Mouse (Mus musculus): ENCODE data around the gene Hyal1. TPM values are rescaled to one million over a fixed set of nuclear protein-coding genes. Genes with fewer than 3 reads are reported as not detected.
A peak's percentile ranks its signal among the peaks of the same experiment; 100 is the strongest.

Gene Hyal1
- polyA plus RNA-seq, 1 experiment from 2014 or later, result 5.9 TPM

GRCm38 (mm10) chr9:107618778-107619545 is 42.2 kb downstream of the Hyal1 start:
- peak overlapping the region; percentile 87 for H3K27ac ChIP-seq
- H3K4me3 ChIP-seq (replicated peaks), result no peak overlapping the region
- no peaks in the 10 kb centered on the region for H3K9me3 ChIP-seq
- H3K36me3 ChIP-seq, result peaks cover 31% of the 10 kb centered on the region
- WGBS, result 21% methylated on average over 13 of the region's 13 CpGs
- peak; percentile 84 for ATAC-seq
- H3K4me2 ChIP-seq (replicated peaks), result 0 out of 2 replicates have a peak overlapping the region, but pooled peaks have one; percentile 1
- H3K27me3 ChIP-seq (replicated peaks), result no peaks in the 10 kb centered on the region
- peak overlapping the region; percentile 10; the same call in 1 of the 2 replicates for H3K9ac ChIP-seq
- H3K4me1 ChIP-seq (replicated peaks), result peaks cover 29% of the 10 kb centered on the region

GRCm38 (mm10) chr9:107619546-107619879 is 42.8 kb downstream of the Hyal1 start:
- Histone ChIP-seq H3K4me1 (replicated peaks) (peaks cover 31% of the 10 kb centered on the region), H3K9ac (no peak overlapping the region), H3K4me2 (replicated peaks) (no peak overlapping the region; the same call in 1 of the 2 replicates), H3K36me3 (peaks cover 32% of the 10 kb centered on the region), H3K27ac (peak overlapping the region; percentile 87), H3K27me3 (replicated peaks) (no peaks in the 10 kb centered on the region), H3K9me3 (no peaks in the 10 kb centered on the region), H3K4me3 (replicated peaks) (no peak overlapping the region)
- 54% methylated on average over 13 of the region's 13 CpGs for WGBS
- ATAC-seq, result peak; percentile 27

- H3K36me3 ChIP-seq, result peaks cover 23% of the 10 kb centered on the region
- no peak for ATAC-seq
- no peaks in the 10 kb centered on the region for H3K9me3 ChIP-seq
- H3K9ac ChIP-seq, result no peak overlapping the region
- no peak overlapping the region for H3K4me2 ChIP-seq (replicated peaks)
- peaks cover 42% of the 10 kb centered on the region for H3K4me1 ChIP-seq (replicated peaks)
- no peaks in the 10 kb centered on the region for H3K27me3 ChIP-seq (replicated peaks)
- H3K27ac ChIP-seq, result no peak overlapping the region
- no peak overlapping the region for H3K4me3 ChIP-seq (replicated peaks)
These were observed 44.2 kb downstream of the Hyal1 start for GRCm38 (mm10) chr9:107620954-107621353.

GRCm38 (mm10) chr9:107624539-107624938 is 47.8 kb downstream of the Hyal1 start:
- Histone ChIP-seq H3K9ac (no peak overlapping the region), H3K4me1 (replicated peaks) (peaks cover 64% of the 10 kb centered on the region), H3K36me3 (peaks cover 9% of the 10 kb centered on the region; the same call in 1 of the 2 replicates), H3K4me3 (replicated peaks) (no peak overlapping the region), H3K27ac (0 out of 2 replicates have a peak overlapping the region, but pooled peaks have one; percentile 3), H3K27me3 (replicated peaks) (no peaks in the 10 kb centered on the region), H3K9me3 (no peaks in the 10 kb centered on the region), H3K4me2 (replicated peaks) (no peak overlapping the region)
- ATAC-seq, result 0 out of 2 replicates have a peak, but pooled peaks have one; percentile 22
- 64% methylated on average over 5 of the region's 5 CpGs for WGBS

- peaks cover 64% of the 10 kb centered on the region for H3K4me1 ChIP-seq (replicated peaks)
- no peak for ATAC-seq
These were observed 48.2 kb downstream of the Hyal1 start for GRCm38 (mm10) chr9:107624951-107625350.

GRCm38 (mm10) chr9:107625351-107626128 is 48.8 kb downstream of the Hyal1 start:
- H3K27ac ChIP-seq, result peak overlapping the region; percentile 3; the same call in 1 of the 2 replicates
- no peaks in the 10 kb centered on the region for H3K9me3 ChIP-seq
- no peaks in the 10 kb centered on the region for H3K27me3 ChIP-seq (replicated peaks)
- peaks cover 64% of the 10 kb centered on the region for H3K4me1 ChIP-seq (replicated peaks)
- H3K9ac ChIP-seq, result no peak overlapping the region
- peaks cover 3% of the 10 kb centered on the region; the same call in 1 of the 2 replicates for H3K36me3 ChIP-seq
- no peak for ATAC-seq
- H3K4me3 ChIP-seq (replicated peaks), result no peak overlapping the region
- 89% methylated on average over 12 of the region's 12 CpGs for WGBS
- no peak overlapping the region for H3K4me2 ChIP-seq (replicated peaks)

More at GRCm38 (mm10) chr9:107624951-107625350, 48.2 kb downstream of the Hyal1 start:
- Histone ChIP-seq H3K4me3 (replicated peaks) (no peak overlapping the region), H3K27ac (0 out of 2 replicates have a peak overlapping the region, but pooled peaks have one; percentile 3), H3K9ac (no peak overlapping the region), H3K27me3 (replicated peaks) (no peaks in the 10 kb centered on the region), H3K9me3 (no peaks in the 10 kb centered on the region), H3K36me3 (peaks cover 5% of the 10 kb centered on the region; the same call in 1 of the 2 replicates), H3K4me2 (replicated peaks) (no peak overlapping the region)
- 82% methylated on average over 3 of the region's 3 CpGs for WGBS

- ATAC-seq, result peak; percentile 9; the same call in 1 of the 2 replicates
- H3K27ac ChIP-seq, result peak overlapping the region; percentile 72
- no peaks in the 10 kb centered on the region for H3K27me3 ChIP-seq (replicated peaks)
- H3K9ac ChIP-seq, result peak overlapping the region; percentile 23; the same call in 1 of the 2 replicates
- no peaks in the 10 kb centered on the region for H3K9me3 ChIP-seq
- WGBS, result 41% methylated on average over 15 of the region's 15 CpGs
- no peak overlapping the region for H3K4me3 ChIP-seq (replicated peaks)
- peak overlapping the region; percentile 43 for H3K4me2 ChIP-seq (replicated peaks)
- H3K4me1 ChIP-seq (replicated peaks), result peaks cover 66% of the 10 kb centered on the region
- H3K36me3 ChIP-seq, result peaks cover 3% of the 10 kb centered on the region; the same call in 1 of the 2 replicates
These were observed 49.6 kb downstream of the Hyal1 start for GRCm38 (mm10) chr9:107626158-107626843.

GRCm38 (mm10) chr9:107626844-107627277 is 50.1 kb downstream of the Hyal1 start:
- peaks cover 3% of the 10 kb centered on the region; the same call in 1 of the 2 replicates for H3K36me3 ChIP-seq
- peak overlapping the region; percentile 72 for H3K27ac ChIP-seq
- WGBS, result 0% methylated on average over 2 of the region's 2 CpGs
- peak overlapping the region; percentile 23; the same call in 1 of the 2 replicates for H3K9ac ChIP-seq
- peak; percentile 62 for ATAC-seq
- H3K27me3 ChIP-seq (replicated peaks), result no peaks in the 10 kb centered on the region
- peak overlapping the region; percentile 43 for H3K4me2 ChIP-seq (replicated peaks)
- H3K9me3 ChIP-seq, result no peaks in the 10 kb centered on the region
- no peak overlapping the region for H3K4me3 ChIP-seq (replicated peaks)
- H3K4me1 ChIP-seq (replicated peaks), result peaks cover 71% of the 10 kb centered on the region

GRCm38 (mm10) chr9:107627387-107628255 is 50.9 kb downstream of the Hyal1 start:
- H3K27ac ChIP-seq, result peak overlapping the region; percentile 72
- peak overlapping the region; percentile 43; the same call in 1 of the 2 replicates for H3K4me2 ChIP-seq (replicated peaks)
- H3K27me3 ChIP-seq (replicated peaks), result no peaks in the 10 kb centered on the region
- ATAC-seq, result no peak
- peaks cover 79% of the 10 kb centered on the region for H3K4me1 ChIP-seq (replicated peaks)
- H3K9me3 ChIP-seq, result no peaks in the 10 kb centered on the region
- 43% methylated on average over 20 of the region's 20 CpGs for WGBS
- peak overlapping the region; percentile 23 for H3K9ac ChIP-seq
- 0 out of 2 replicates have a peak, but pooled peaks cover 7% of the 10 kb centered on the region for H3K36me3 ChIP-seq
- no peak overlapping the region for H3K4me3 ChIP-seq (replicated peaks)

- Histone ChIP-seq H3K4me1 (replicated peaks) (peaks cover 84% of the 10 kb centered on the region), H3K4me2 (replicated peaks) (peak overlapping the region; percentile 38), H3K36me3 (0 out of 2 replicates have a peak, but pooled peaks cover 7% of the 10 kb centered on the region), H3K9me3 (no peaks in the 10 kb centered on the region), H3K27ac (peak overlapping the region; percentile 72), H3K9ac (peak overlapping the region; percentile 23), H3K27me3 (replicated peaks) (no peaks in the 10 kb centered on the region), H3K4me3 (replicated peaks) (no peak overlapping the region)
- no peak for ATAC-seq
- 48% methylated on average over 15 of the region's 15 CpGs for WGBS
These were observed 52.1 kb downstream of the Hyal1 start for GRCm38 (mm10) chr9:107628721-107629410.
